Mouse (Mus musculus) monocyte, adult 5-6 weeks (primary cell): ENCODE measurements around the gene Chn2. TPM values are rescaled to one million over a fixed set of nuclear protein-coding genes. Genes with fewer than 3 reads are reported as not detected.

ENCODE experiments used
- ATAC-seq: fragments of 153-309, 156-312 bp; replicated peaks from 2 replicates; pipeline ENCODE4 v1.8.0; 2017; ENCODE audit warnings: mild to moderate bottlenecking; ENCODE audit not compliant: low TSS enrichment, insufficient number of reproducible peaks, severe bottlenecking, poor library complexity, low FRiP score
- total RNA-seq: library from RNA; stranded (forward); fragments of 200-1000, 200-491, 200-594 nt; gene quantifications from 3 replicates; pipeline ENCODE4 v1.2.3, GENCODE M21; 2017

The Chn2 gene
- total RNA-seq, 1 experiment from 2014 or later = 21.5 TPM

GRCm38 (mm10) chr6:54204931-54205330 is 165.6 kb downstream of the Chn2 start:
- ATAC-seq = no peak

GRCm38 (mm10) chr6:54205471-54205870 is 166.1 kb downstream of the Chn2 start:
- no peak for ATAC-seq

GRCm38 (mm10) chr6:54206221-54206738 is 166.9 kb downstream of the Chn2 start:
- no peak for ATAC-seq

GRCm38 (mm10) chr6:54208786-54209185 is 169.4 kb downstream of the Chn2 start:
- no peak for ATAC-seq

- no peak for ATAC-seq
Measured at GRCm38 (mm10) chr6:54210971-54211370, 171.6 kb downstream of the Chn2 start.

GRCm38 (mm10) chr6:54211939-54212338 is 172.6 kb downstream of the Chn2 start:
- no peak for ATAC-seq

- no peak for ATAC-seq
Measured at GRCm38 (mm10) chr6:54213743-54214142, 174.4 kb downstream of the Chn2 start.

GRCm38 (mm10) chr6:54215636-54216035 is 176.3 kb downstream of the Chn2 start:
- ATAC-seq = no peak

GRCm38 (mm10) chr6:54216512-54216911 is 177.2 kb downstream of the Chn2 start:
- no peak for ATAC-seq

- ATAC-seq = no peak
Measured at GRCm38 (mm10) chr6:54220124-54220523, 180.8 kb downstream of the Chn2 start.

- no peak for ATAC-seq
Measured at GRCm38 (mm10) chr6:54223529-54223928, 184.2 kb downstream of the Chn2 start.

- ATAC-seq = no peak
Measured at GRCm38 (mm10) chr6:54224325-54224724, 185.0 kb downstream of the Chn2 start.

GRCm38 (mm10) chr6:54225327-54225726 is 186.0 kb downstream of the Chn2 start:
- no peak for ATAC-seq

GRCm38 (mm10) chr6:54227061-54227460 is 187.7 kb downstream of the Chn2 start:
- ATAC-seq = no peak

GRCm38 (mm10) chr6:54228421-54228820 is 189.1 kb downstream of the Chn2 start:
- ATAC-seq = no peak

GRCm38 (mm10) chr6:54228874-54229273 is 189.5 kb downstream of the Chn2 start:
- ATAC-seq = no peak

- ATAC-seq = no peak
Measured at GRCm38 (mm10) chr6:54231769-54232558, 192.6 kb downstream of the Chn2 start.

GRCm38 (mm10) chr6:54236441-54236840 is 197.1 kb downstream of the Chn2 start:
- ATAC-seq = no peak

- ATAC-seq = no peak
Measured at GRCm38 (mm10) chr6:54241761-54242160, 202.4 kb downstream of the Chn2 start.

GRCm38 (mm10) chr6:54242286-54242685 is 202.9 kb downstream of the Chn2 start:
- no peak for ATAC-seq
